Mouse (Mus musculus): ENCODE data around the gene Sirt3. TPM values are rescaled to one million over a fixed set of nuclear protein-coding genes. Genes with fewer than 3 reads are reported as not detected.

The Sirt3 gene
- total and polyA plus RNA-seq, 2 experiments from 2014 or later: 60.9 to 66.3 TPM

GRCm38 (mm10) chr7:140821653-140822329 is 60.3 kb downstream of the Sirt3 start, which contains the start of gene Zfp941:
Zfp941 (minus strand) TSS chr7:140822178.
- Histone ChIP-seq H3K4me3 (ENCODE audit: low read depth, low read length) (peak within 1 kb of the TSS; percentile 71), H3K4me1 (ENCODE audit: insufficient read depth, low read length) (peaks cover 5% of the 10 kb centered on the region; the same call in 1 of the 2 replicates), H3K27ac (ENCODE audit: low read depth, low read length) (peak within 1 kb of the TSS; percentile 98), H3K9me3 (ENCODE audit: low read length) (no peaks in the 10 kb centered on the region), H3K4me2 (ENCODE audit: low read depth, low read length, poor library complexity, severe bottlenecking) (peak within 1 kb of the TSS; percentile 57), H3K36me3 (ENCODE audit: insufficient read depth, low read length) (no peaks in the 10 kb centered on the region), H3K27me3 (ENCODE audit: insufficient read depth, low read length) (no peaks in the 10 kb centered on the region), H3K9ac (replicated peaks; ENCODE audit: low read length, poor library complexity, severe bottlenecking) (peak within 1 kb of the TSS; percentile 86)
- peak; percentile 94 for DNase-seq (ENCODE audit: low spot score)
- no peak for TF ChIP-seq CTCF (IDR thresholded peaks at IDR 0.05)
- 2% methylated on average over 21 of the region's 21 CpGs for WGBS
- peak; percentile 93 for ATAC-seq (ENCODE audit: low FRiP score)

GRCm38 (mm10) chr7:140821305-140821652 is 60.8 kb downstream of the Sirt3 start:
- TF ChIP-seq CTCF (IDR thresholded peaks at IDR 0.05): no peak
- WGBS: 41% methylated on average over 5 of the region's 5 CpGs
- Histone ChIP-seq H3K27me3 (ENCODE audit: insufficient read depth, low read length) (no peaks in the 10 kb centered on the region), H3K4me2 (ENCODE audit: low read depth, low read length, poor library complexity, severe bottlenecking) (peak overlapping the region; percentile 57), H3K36me3 (ENCODE audit: insufficient read depth, low read length) (no peaks in the 10 kb centered on the region), H3K9me3 (ENCODE audit: low read length) (no peaks in the 10 kb centered on the region), H3K4me1 (ENCODE audit: insufficient read depth, low read length) (peaks cover 5% of the 10 kb centered on the region; the same call in 1 of the 2 replicates), H3K9ac (replicated peaks; ENCODE audit: low read length, poor library complexity, severe bottlenecking) (peak overlapping the region; percentile 86), H3K27ac (ENCODE audit: low read depth, low read length) (peak overlapping the region; percentile 98), H3K4me3 (ENCODE audit: low read depth, low read length) (peak overlapping the region; percentile 71)
- DNase-seq (ENCODE audit: low spot score): no peak
- peak; percentile 66; the same call in 1 of the 2 replicates for ATAC-seq (ENCODE audit: low FRiP score)

DNA sequence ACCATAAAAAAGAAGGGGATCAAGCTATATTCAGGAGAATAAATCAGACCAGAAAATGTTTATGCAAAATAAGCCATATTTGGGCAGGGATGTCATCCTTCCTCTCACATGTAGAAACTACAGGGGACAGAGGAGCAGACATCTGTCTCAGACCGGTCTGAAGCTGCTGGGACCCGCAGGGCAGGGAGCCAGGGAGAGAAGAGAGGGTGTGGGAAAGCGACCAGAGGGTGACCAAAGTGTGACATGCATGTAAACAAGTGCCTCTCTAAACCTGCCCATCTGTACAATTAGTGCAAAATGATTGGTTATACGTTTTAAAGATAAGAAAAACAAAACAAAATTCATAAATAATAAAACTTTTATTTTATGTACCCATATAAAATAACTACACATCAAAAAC is 61.9 kb downstream of the Sirt3 start:
- Histone ChIP-seq H3K4me1 (ENCODE audit: insufficient read depth, low read length) (peaks cover 5% of the 10 kb centered on the region; the same call in 1 of the 2 replicates), H3K9ac (replicated peaks; ENCODE audit: low read length, poor library complexity, severe bottlenecking) (no peak overlapping the region), H3K4me2 (ENCODE audit: low read depth, low read length, poor library complexity, severe bottlenecking) (peak overlapping the region; percentile 36), H3K27ac (ENCODE audit: low read depth, low read length) (no peak overlapping the region), H3K9me3 (ENCODE audit: low read length) (no peaks in the 10 kb centered on the region), H3K36me3 (ENCODE audit: insufficient read depth, low read length) (no peaks in the 10 kb centered on the region), H3K27me3 (ENCODE audit: insufficient read depth, low read length) (no peaks in the 10 kb centered on the region), H3K4me3 (ENCODE audit: low read depth, low read length) (no peak overlapping the region)
- 66% methylated on average over 4 of the region's 4 CpGs for WGBS
- DNase-seq (ENCODE audit: low spot score) (peak; percentile 66), ATAC-seq (ENCODE audit: low FRiP score) (no peak)
- no peak for TF ChIP-seq CTCF (IDR thresholded peaks at IDR 0.05)

Other genes with a start within 250 kb of the Sirt3 start
- not detected in 2 replicates for gene Olfr53, start 235.9 kb downstream of the Sirt3 start, total RNA-seq (2014; rRNA removed)
- not detected in 2 replicates for gene Olfr53, start 235.9 kb downstream of the Sirt3 start, polyA plus RNA-seq (2015; fragmentation: Nextera tagmentation; extraction: Ambion mirVana)
- gene Olfr539, start 222.4 kb downstream of the Sirt3 start, total RNA-seq (2014; rRNA removed): 0.05 TPM in 1 of 2 replicates, not detected in the other
- 0.04 TPM in 1 of 2 replicates, not detected in the other for gene Olfr539, start 222.4 kb downstream of the Sirt3 start, polyA plus RNA-seq (2015; fragmentation: Nextera tagmentation; extraction: Ambion mirVana)
- not detected in 2 replicates for gene Olfr45, start 200.4 kb downstream of the Sirt3 start, total RNA-seq (2014; rRNA removed)
- not detected in 2 replicates for gene Olfr45, start 200.4 kb downstream of the Sirt3 start, polyA plus RNA-seq (2015; fragmentation: Nextera tagmentation; extraction: Ambion mirVana)
- gene Olfr541, start 185.0 kb downstream of the Sirt3 start, total RNA-seq (2014; rRNA removed): not detected in 2 replicates
- not detected in 2 replicates for gene Olfr541, start 185.0 kb downstream of the Sirt3 start, polyA plus RNA-seq (2015; fragmentation: Nextera tagmentation; extraction: Ambion mirVana)
- not detected in 2 replicates for gene Cyp2e1, start 118.6 kb downstream of the Sirt3 start, total RNA-seq (2014; rRNA removed)
- gene Cyp2e1, start 118.6 kb downstream of the Sirt3 start, polyA plus RNA-seq (2015; fragmentation: Nextera tagmentation; extraction: Ambion mirVana): not detected in 2 replicates
- 0.55 TPM in 1 of 2 replicates, not detected in the other for gene Syce1, start 94.5 kb downstream of the Sirt3 start, total RNA-seq (2014; rRNA removed)
- 0.14 and 0.26 TPM in 2 replicates for gene Syce1, start 94.5 kb downstream of the Sirt3 start, polyA plus RNA-seq (2015; fragmentation: Nextera tagmentation; extraction: Ambion mirVana)
- 30.0 and 37.6 TPM in 2 replicates for gene Zfp941, start 60.1 kb downstream of the Sirt3 start, total RNA-seq (2014; rRNA removed)
- 26.1 and 30.9 TPM in 2 replicates for gene Zfp941, start 60.1 kb downstream of the Sirt3 start, polyA plus RNA-seq (2015; fragmentation: Nextera tagmentation; extraction: Ambion mirVana)
- 0.71 TPM in 1 of 2 replicates, not detected in the other for gene Urah, start 47.3 kb downstream of the Sirt3 start, total RNA-seq (2014; rRNA removed)
- 0.23 and 0.26 TPM in 2 replicates for gene Urah, start 47.3 kb downstream of the Sirt3 start, polyA plus RNA-seq (2015; fragmentation: Nextera tagmentation; extraction: Ambion mirVana)
- gene Scgb1c1, start 36.8 kb downstream of the Sirt3 start, total RNA-seq (2014; rRNA removed): not detected in 2 replicates
- gene Scgb1c1, start 36.8 kb downstream of the Sirt3 start, polyA plus RNA-seq (2015; fragmentation: Nextera tagmentation; extraction: Ambion mirVana): not detected in 2 replicates
- not detected in 2 replicates for gene Odf3, start 34.5 kb downstream of the Sirt3 start, total RNA-seq (2014; rRNA removed)
- 0.17 and 0.22 TPM in 2 replicates for gene Odf3, start 34.5 kb downstream of the Sirt3 start, polyA plus RNA-seq (2015; fragmentation: Nextera tagmentation; extraction: Ambion mirVana)
- 0.27 and 2.5 TPM in 2 replicates for gene Gm45785, start 26.0 kb downstream of the Sirt3 start, total RNA-seq (2014; rRNA removed)
- gene Gm45785, start 26.0 kb downstream of the Sirt3 start, polyA plus RNA-seq (2015; fragmentation: Nextera tagmentation; extraction: Ambion mirVana): 0.20 TPM in 1 of 2 replicates, not detected in the other
- gene Ric8a, start 25.4 kb downstream of the Sirt3 start, total RNA-seq (2014; rRNA removed): 81.2 and 127 TPM in 2 replicates
- 91.8 and 98.1 TPM in 2 replicates for gene Ric8a, start 25.4 kb downstream of the Sirt3 start, polyA plus RNA-seq (2015; fragmentation: Nextera tagmentation; extraction: Ambion mirVana)
- 19.1 and 26.0 TPM in 2 replicates for gene Bet1l, start 24.7 kb downstream of the Sirt3 start, total RNA-seq (2014; rRNA removed)
- 49.9 and 53.9 TPM in 2 replicates for gene Bet1l, start 24.7 kb downstream of the Sirt3 start, polyA plus RNA-seq (2015; fragmentation: Nextera tagmentation; extraction: Ambion mirVana)
- gene Psmd13, start 341 bp downstream of the Sirt3 start, total RNA-seq (2014; rRNA removed): 107 and 136 TPM in 2 replicates
- gene Psmd13, start 341 bp downstream of the Sirt3 start, polyA plus RNA-seq (2015; fragmentation: Nextera tagmentation; extraction: Ambion mirVana): 245 and 265 TPM in 2 replicates
- not detected in 2 replicates for gene Cox8b, start 18.1 kb upstream of the Sirt3 start, total RNA-seq (2014; rRNA removed)
- not detected in 2 replicates for gene Cox8b, start 18.1 kb upstream of the Sirt3 start, polyA plus RNA-seq (2015; fragmentation: Nextera tagmentation; extraction: Ambion mirVana)
- 0.24 and 0.82 TPM in 2 replicates for gene Nlrp6, start 38.6 kb upstream of the Sirt3 start, total RNA-seq (2014; rRNA removed)
- gene Nlrp6, start 38.6 kb upstream of the Sirt3 start, polyA plus RNA-seq (2015; fragmentation: Nextera tagmentation; extraction: Ambion mirVana): 0.90 and 0.99 TPM in 2 replicates
- 7.8 and 10.5 TPM in 2 replicates for gene Pgghg, start 59.1 kb upstream of the Sirt3 start, total RNA-seq (2014; rRNA removed)
- 4.3 and 4.4 TPM in 2 replicates for gene Pgghg, start 59.1 kb upstream of the Sirt3 start, polyA plus RNA-seq (2015; fragmentation: Nextera tagmentation; extraction: Ambion mirVana)
- 0.99 TPM in 1 of 2 replicates, not detected in the other for gene Ifitm5, start 68.0 kb upstream of the Sirt3 start, total RNA-seq (2014; rRNA removed)
- gene Ifitm5, start 68.0 kb upstream of the Sirt3 start, polyA plus RNA-seq (2015; fragmentation: Nextera tagmentation; extraction: Ambion mirVana): 0.63 TPM in 1 of 2 replicates, not detected in the other
- gene Gm45717, start 73.6 kb upstream of the Sirt3 start, total RNA-seq (2014; rRNA removed): not detected in 2 replicates
- 0.81 TPM in 1 of 2 replicates, not detected in the other for gene Gm45717, start 73.6 kb upstream of the Sirt3 start, polyA plus RNA-seq (2015; fragmentation: Nextera tagmentation; extraction: Ambion mirVana)
- gene Ifitm2, start 73.7 kb upstream of the Sirt3 start, total RNA-seq (2014; rRNA removed): 66.6 and 79.1 TPM in 2 replicates
- gene Ifitm2, start 73.7 kb upstream of the Sirt3 start, polyA plus RNA-seq (2015; fragmentation: Nextera tagmentation; extraction: Ambion mirVana): 200 and 218 TPM in 2 replicates
- gene Ifitm1, start 84.9 kb upstream of the Sirt3 start, total RNA-seq (2014; rRNA removed): 9.7 and 16.3 TPM in 2 replicates
- 14.6 and 21.2 TPM in 2 replicates for gene Ifitm1, start 84.9 kb upstream of the Sirt3 start, polyA plus RNA-seq (2015; fragmentation: Nextera tagmentation; extraction: Ambion mirVana)
- 22.5 and 39.3 TPM in 2 replicates for gene Ifitm3, start 128.5 kb upstream of the Sirt3 start, total RNA-seq (2014; rRNA removed)
- 67.8 and 80.5 TPM in 2 replicates for gene Ifitm3, start 128.5 kb upstream of the Sirt3 start, polyA plus RNA-seq (2015; fragmentation: Nextera tagmentation; extraction: Ambion mirVana)
- 0.99 and 1.1 TPM in 2 replicates for gene Ifitm6, start 135.6 kb upstream of the Sirt3 start, total RNA-seq (2014; rRNA removed)
- 0.81 and 0.83 TPM in 2 replicates for gene Ifitm6, start 135.6 kb upstream of the Sirt3 start, polyA plus RNA-seq (2015; fragmentation: Nextera tagmentation; extraction: Ambion mirVana)
- gene Gm17387, start 146.8 kb upstream of the Sirt3 start, total RNA-seq (2014; rRNA removed): not detected in 2 replicates
- gene Gm17387, start 146.8 kb upstream of the Sirt3 start, polyA plus RNA-seq (2015; fragmentation: Nextera tagmentation; extraction: Ambion mirVana): not detected in 2 replicates
- 133 and 146 TPM in 2 replicates for gene B4galnt4, start 178.8 kb upstream of the Sirt3 start, total RNA-seq (2014; rRNA removed)
- gene B4galnt4, start 178.8 kb upstream of the Sirt3 start, polyA plus RNA-seq (2015; fragmentation: Nextera tagmentation; extraction: Ambion mirVana): 52.1 and 53.9 TPM in 2 replicates
- gene Pkp3, start 195.9 kb upstream of the Sirt3 start, total RNA-seq (2014; rRNA removed): 0.49 TPM in 1 of 2 replicates, not detected in the other
- gene Pkp3, start 195.9 kb upstream of the Sirt3 start, polyA plus RNA-seq (2015; fragmentation: Nextera tagmentation; extraction: Ambion mirVana): not detected in 2 replicates
- 1.1 and 3.9 TPM in 2 replicates for gene Sigirr, start 218.3 kb upstream of the Sirt3 start, total RNA-seq (2014; rRNA removed)
- gene Sigirr, start 218.3 kb upstream of the Sirt3 start, polyA plus RNA-seq (2015; fragmentation: Nextera tagmentation; extraction: Ambion mirVana): 1.8 and 2.0 TPM in 2 replicates
- gene Ano9, start 235.5 kb upstream of the Sirt3 start, total RNA-seq (2014; rRNA removed): 0.33 and 1.1 TPM in 2 replicates
- 0.50 and 0.72 TPM in 2 replicates for gene Ano9, start 235.5 kb upstream of the Sirt3 start, polyA plus RNA-seq (2015; fragmentation: Nextera tagmentation; extraction: Ambion mirVana)
- 19.6 and 23.4 TPM in 2 replicates for gene Ptdss2, start 240.1 kb upstream of the Sirt3 start, total RNA-seq (2014; rRNA removed)
- gene Ptdss2, start 240.1 kb upstream of the Sirt3 start, polyA plus RNA-seq (2015; fragmentation: Nextera tagmentation; extraction: Ambion mirVana): 90.9 and 91.0 TPM in 2 replicates